Mouse (Mus musculus) CD4-positive, CD25-positive, alpha-beta regulatory T cell, adult 2 months (primary cell): ENCODE measurements around the gene Pcdh11x.
"Not testable (repeated sequence)": the region's sequence is repeated elsewhere in the genome, so short reads cannot be mapped to it uniquely, and the experiment has no call there.

ENCODE experiments used
- DNase-seq: peaks from one replicate; pipeline ENCODE4 v3.0.0-alpha.2; 2012; ENCODE audit warnings: low read depth, low spot score

Pcdh11x gene

DNA sequence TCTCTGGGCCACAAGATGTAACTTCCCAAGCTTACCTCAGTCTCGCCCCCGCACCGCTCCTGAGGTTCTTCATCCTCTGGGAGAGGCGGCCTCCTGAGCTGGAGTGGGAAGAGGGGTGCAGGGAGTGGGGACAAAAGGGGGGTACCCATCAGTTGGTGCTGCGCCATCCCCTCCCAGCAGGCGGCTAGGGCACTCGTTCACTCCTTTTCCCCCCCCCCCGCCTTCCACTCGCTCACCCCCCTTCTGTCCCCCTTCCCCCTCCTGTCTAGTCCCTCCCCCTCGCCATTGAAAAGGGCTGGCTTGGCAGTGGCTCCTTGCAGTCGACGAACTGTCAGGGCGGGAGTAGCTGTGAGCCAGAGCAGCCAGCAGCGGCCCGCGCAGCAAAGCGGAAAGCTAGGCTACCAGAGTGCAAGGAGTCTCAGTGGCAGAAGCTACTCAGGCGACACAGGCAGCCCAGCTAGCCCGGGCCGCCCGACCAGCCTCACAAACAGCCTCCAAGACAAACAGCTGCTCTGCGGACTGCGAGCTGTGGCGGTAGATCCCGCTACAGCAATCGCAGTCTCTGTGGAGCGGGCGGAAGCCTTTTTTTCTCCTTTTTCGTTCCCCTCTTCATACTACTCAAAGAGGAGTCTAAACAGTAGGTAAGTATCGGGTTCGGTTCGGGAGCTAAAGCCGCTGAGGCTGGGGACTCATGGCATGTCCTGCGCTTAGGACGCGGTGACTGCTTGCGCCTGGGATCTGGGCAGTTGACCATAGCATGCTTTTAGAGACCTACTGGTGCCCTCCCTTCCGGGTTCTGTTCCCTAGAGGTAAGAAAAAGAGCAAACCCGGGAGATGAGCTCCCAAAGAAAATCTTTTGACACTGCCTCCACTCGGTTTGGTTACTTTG, at the start of gene Pcdh11x:
Gene Pcdh11x, plus strand, starts transcription at position 249 of the 889 bp plus-strand sequence.
- no peak for DNase-seq

DNA sequence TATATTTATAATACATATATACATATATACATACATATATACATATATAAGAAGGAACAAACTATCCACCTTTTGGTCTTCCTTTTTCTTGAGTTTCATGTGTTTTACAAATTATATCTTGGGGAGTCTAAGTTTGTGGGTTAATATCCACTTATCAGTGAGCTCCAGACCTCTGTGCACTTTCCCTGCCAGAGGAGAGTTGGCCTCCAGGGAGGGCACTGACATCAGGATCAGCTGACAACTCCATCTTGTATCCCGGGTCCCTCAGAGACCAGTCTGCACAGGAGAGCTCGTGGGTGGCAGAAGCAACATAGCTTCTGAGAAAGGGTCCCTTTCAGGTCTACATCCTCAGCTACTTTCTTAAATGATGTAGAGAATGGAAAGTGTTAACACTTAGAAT, 30.0 kb upstream of the Pcdh11x start:
- DNase-seq, result no peak

DNA sequence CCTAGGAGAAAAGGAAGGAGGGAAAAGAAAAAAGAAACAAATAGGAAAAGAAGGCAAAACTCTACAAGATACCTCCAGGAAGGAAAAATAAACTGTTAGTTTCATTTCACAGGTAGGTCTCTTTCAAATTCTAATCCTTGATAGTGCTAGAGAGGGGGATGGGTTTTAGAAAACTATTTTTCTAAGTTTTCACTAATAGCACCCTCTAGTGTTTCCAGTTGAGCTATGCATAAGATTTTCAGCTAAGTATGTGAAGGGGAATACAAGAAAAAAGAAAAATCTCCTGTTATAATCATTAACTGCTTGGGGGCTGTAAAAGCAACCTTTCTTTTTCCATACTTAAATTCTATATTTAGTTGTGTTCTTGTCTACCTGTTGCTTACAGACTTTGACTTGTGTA, 4.5 kb upstream of the Pcdh11x start:
- DNase-seq, result no peak

DNA sequence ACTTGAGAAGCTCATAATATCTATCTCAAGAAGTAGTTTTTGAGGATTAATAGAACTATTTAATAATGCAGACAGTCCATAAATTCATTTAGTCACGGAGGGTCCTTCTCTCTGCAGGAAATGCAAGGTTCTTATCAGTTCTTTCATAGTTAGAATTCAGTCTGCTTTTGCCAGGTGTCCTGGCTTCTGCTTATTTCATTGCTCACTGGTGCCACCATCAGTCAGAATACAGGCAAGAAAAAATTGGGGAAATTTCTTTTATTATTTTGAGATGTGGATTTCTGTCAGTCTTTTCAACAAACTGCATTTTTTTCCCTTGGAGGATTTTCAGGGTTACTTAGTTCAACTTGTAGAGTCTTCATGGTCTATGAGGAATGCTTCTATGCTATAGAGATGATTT, 2.6 kb upstream of the Pcdh11x start:
- no peak for DNase-seq

DNA sequence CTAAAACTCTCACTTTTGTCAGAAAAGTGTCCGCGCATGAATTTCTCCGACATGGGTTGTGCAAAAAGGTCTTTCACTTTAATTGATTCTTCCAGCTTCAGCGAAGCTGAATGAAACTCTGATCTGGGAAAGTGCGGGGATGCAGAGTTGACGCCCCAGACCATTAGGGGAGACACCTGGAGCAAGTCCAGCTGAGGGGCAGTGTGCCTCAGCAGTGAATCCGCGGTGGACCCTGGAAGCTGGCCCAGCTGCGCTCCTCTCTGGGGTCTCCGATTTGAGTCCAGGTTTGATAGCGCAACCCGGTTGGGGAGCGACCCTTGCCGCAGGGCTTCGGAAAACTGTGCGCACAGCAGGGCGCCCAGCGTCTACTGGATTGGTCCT, 831 bp downstream of the Pcdh11x start:
- DNase-seq, result no peak

DNA sequence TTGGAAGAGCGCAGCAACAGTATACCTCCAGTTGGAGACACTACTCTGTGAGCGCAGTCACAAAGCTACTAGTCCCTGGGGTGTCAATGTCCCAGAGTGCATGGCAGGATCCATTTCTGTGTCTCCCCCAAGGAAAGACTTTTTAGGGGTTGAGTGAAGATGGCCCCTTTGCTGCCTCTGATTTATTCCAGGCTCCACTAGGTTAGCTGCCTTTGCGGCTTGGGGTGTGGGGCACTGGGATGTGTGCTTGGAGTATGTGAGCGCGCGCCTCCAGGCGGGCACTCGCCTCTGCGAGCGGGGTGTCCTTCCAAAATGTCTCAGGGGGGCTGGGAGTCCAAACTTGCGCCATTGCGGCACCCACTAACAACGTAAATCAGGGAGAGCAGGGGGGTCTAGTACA, 1.6 kb downstream of the Pcdh11x start:
- no peak for DNase-seq

DNA sequence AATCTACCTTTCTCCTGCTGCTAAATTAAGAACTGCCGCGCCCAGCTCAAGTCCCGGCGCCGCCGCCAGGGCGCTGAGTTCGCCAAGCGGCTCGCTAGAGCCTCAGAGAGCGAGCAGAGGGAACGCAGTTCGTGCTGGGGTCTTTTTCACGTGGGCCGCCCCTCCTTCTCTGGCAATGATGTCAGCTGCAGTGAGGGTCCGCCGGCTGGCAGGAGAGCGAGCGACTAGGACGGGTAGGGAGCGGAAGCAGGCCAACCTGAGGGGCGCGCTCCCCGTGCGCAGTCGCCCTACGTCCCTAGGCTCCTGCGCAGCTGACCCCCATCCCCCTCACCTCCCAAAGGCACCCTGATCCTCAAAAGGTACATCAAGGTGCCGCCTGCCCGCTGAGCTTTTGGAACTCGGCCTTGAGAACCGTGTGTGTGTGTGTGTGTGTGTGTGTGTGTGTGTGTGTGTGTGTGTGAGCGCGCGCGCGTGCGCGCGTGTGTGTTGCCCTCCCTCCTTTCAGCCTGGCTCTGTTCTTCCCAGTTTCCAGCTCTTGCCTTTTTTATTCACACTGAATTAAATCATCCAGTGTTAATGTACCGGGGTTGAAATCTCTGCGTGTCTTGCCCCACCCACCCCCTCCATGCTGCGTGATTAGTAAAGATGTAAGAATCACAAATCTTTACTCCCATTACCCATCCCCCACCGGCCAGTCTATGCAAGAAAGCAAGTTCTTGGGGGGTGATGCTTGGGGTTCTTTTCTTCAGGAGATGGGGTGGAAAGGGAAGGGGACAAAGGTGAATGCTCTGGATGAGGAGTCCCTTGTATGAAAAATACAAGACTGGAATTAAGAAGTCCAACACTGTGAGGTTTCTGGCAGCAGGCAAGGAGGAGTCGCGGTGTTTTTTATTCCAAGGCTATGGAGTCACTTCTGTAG, 3.0 kb downstream of the Pcdh11x start:
- no peak for DNase-seq

DNA sequence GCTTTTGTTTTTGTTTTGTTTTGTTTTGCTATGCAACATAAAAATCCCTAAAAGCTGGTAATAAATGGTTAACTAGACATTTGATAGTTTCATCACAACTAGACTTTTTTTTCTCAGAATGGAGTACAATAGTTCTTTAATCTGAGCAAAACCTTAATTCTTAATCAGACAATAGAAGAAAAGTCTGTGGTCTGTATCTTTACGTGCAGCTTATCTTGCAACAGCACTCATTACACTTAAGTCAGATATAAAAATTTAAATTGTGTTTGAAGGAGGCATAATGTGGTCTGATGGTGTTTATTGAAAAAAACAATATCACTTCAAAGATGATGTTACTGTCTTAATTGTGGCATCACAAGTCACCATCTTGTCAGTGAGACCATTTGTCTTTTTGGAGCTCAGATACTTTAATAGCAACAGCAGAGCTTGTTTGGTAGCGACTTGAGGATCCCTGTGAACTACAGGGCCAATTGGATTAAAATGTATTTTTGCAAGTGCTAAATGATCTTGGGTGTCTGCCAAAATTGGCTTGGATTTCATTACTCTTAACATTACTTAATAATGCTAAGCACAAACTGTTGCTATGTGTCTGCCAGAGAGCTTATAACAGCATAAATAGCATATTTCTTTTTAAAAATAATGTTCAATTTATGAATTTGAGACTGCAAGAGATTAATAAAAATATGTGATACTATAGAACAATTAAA, 11.6 kb downstream of the Pcdh11x start:
- DNase-seq, result no peak

DNA sequence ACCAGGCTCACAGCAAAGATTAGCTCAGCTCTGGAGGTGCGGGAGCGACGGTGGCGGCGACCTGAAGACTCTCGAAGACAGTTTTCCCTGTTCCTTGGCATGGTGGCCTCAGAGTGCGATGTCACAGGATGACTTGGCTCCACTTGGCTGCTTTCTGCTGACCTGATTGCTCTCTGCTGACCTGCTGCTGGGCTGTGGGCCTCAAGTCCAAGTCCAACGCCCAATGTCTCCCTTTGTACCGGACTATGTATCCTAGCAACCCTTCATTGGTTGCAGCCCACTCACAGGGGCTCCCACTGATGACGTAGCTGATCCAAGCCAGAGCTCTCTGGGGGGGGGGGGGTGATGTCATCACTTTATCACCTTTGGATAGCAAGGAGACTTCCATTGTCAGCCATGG, 22.9 kb downstream of the Pcdh11x start, which contains the start of gene H2afb3:
Gene H2afb3, minus strand, starts transcription at position 101 of the 400 bp plus-strand sequence.
- not testable (repeated sequence) for DNase-seq

DNA sequence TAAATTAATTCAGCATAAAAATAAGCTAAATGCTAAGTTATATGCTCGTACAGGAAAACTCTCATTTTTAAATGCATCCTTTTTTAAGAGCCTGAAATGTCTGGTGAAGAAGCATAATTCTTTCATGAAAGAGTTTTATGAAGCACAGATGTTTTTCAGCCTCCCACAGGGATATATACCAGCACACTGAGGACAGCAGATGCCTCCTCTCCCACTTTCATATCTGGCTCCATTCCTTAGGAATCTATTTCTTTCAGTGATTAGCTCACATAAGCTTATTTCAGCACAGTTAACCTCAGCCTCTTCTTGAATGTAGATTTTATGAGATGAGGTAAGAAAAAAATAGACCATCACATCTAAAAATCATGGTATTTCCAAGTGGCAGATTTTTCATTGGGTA, 176.2 kb downstream of the Pcdh11x start:
- no peak for DNase-seq

DNA sequence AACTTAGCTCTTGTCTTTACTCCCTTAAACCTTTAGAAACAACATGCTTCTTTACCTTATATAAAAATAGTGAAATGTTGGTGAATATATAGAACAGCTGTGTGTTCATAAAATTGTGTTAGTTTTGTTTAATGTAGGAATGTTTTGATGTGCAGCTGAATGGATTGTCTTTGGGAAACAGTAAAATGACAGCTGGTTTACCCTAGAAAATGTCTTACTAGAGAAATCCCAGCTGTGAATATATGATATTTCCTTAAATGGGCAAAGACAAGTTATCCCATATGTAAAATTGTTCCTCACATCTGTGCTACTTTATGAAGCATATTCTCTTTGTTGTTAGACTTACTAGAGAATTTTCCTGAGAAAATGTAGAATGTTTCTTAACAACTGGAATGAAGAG, 196.4 kb downstream of the Pcdh11x start:
- DNase-seq, result no peak

DNA sequence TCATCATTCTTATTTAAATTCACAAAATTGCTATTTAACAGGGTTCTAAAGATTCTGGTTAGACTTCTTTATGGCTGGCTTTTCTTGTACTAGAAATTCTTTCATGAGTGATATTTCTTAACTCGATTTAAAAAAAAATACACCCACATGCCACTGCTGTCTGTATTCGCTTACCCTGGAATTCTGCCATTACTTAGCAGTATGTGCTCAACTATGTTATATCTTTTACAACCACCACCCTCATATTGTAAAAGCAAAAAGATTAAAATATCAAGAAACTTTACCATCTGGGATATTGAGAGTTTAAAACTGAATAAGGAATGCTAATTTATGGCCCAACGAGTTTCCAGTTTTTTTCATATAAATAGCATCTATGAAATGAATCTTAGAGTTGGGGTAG, 234.9 kb downstream of the Pcdh11x start:
- DNase-seq, result no peak

DNA sequence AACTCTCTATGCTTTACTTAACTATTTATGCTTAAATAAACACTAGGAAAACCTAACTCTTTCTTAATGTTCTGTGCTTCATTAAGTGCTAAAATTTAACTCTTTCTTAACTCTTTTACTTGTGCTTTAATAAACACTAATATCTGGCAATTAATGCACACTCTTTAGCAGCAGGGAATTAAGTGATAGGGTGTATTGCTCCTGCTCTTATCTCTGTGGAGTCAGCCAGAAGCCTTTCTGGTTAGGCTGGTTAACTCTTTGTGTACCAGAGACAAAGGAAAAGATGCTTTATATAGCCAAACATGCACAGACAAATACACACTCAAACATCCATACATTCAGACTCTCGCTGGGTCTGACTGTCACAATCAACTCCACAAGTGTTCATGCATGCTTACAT, 309.2 kb downstream of the Pcdh11x start:
- DNase-seq, result no peak

DNA sequence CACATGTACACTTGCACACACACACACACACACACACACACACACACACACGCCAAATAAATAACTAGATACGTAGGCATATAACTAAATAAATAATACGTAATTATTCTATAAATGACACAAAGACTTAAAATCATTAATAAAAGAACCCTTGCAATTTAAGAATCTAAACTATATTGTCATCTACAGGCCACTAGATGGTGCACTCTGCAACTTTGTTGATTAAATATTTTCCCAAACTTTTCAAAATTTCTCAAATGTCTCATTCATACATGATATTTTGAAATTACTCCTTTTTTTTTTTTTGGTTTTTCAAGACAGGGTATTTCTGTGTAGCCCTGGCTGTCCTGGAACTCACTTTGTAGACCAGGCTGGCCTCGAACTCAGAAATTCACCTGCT, 328.4 kb downstream of the Pcdh11x start:
- DNase-seq, result no peak

DNA sequence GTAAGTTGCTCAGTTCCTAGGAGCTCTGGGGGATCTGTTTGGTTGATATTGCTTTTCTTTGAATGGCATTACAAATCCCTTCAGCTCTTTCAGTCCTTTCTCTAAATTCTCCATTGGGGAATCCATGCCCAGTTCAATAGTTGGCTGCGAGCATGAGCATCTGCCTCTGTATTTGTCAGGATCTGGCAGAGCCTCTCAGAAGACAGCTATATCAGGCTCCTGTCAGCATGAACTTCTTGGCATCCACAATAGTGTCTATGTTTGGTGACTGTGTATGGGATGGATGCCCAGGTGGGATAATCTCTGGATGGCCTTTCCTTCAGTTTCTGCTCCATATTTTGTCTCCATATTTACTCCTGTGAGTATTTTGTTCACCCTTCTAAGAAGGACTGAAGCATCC, 380.2 kb downstream of the Pcdh11x start:
- not testable (repeated sequence) for DNase-seq

DNA sequence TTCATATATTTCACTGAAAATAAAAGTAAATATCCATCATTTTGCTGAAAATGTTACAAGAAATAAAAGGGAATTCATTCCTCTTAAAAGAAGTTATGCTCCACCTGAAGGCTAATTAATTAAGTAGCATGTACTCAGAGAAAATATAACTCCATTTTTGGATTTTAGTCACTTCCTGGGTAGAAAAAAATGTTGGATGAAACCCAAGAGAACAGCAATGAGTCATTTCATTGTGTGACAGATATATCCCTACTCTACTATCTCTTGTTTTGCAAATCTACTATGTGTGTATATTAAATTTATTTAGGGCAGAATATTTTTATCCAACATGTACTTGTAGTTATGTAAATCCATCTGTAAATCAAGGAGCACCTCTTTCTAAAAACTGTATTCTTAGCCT, 444.1 kb downstream of the Pcdh11x start:
- DNase-seq, result no peak

DNA sequence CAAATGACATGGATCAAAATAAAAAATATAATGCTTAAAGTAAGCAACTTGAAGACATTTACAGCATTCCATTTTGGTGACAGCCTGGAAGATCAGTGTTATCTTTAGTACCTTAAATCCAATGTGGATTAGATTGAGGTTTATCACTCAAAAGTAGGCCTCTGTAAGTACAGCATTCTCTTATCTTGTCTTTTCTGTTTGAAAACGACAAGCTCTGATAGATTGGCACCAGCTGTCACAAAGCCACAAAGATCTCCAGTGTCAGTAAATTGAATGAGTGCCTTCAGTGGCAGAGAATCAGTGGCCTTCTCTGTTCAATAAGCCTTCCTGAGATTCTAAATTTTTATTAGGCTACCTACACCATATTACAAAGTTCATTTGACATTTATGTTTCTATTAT, 445.7 kb downstream of the Pcdh11x start:
- DNase-seq, result no peak

DNA sequence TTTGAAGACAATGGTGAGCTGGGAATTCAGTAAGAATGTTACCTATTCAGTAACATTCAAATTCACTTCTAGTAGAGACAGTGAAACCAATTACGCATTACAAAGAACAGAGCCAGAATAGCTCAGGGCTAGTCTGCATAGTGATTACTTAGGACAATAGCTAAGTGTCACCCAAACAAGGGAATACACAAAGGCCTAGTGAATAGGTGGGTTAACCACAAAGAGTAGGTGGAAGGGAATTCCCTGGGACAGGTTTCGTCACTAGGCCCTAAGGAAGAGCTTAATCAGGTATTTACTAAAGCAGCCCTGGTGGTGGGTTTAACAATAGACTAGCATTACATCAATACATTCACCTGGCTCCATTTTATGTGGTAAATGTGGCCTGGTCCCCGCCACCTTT, 654.5 kb downstream of the Pcdh11x start:
- DNase-seq, result no peak
